In the genomic region with DNA sequence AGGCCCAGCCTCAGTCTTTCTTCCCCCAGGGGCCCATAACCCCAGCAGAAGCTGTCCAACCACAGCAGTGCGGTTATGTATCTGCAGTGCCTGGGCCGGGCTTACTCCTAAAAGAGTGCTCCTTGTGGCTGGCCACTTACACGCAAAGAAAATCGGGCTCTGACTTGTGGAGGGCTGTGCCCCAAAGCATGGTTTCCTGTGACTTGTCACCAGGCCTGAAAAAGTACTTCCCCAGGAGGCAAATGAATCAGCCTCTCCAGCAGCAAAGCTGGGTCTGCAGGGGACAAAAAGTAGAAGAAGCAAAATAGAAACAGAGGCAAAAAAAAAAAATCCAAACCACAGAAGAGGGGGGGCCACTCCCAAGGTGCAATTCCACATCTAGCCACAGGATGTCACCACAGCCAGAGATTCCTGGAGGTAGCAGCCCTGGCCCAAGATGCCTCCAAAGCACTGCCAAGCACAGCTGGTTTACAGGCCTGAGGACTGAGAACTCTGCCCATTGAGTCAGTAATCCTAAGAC, we compare ENCODE assay signal across 9 mouse cellular contexts. TPM values are rescaled to one million over a fixed set of nuclear protein-coding genes. Genes with fewer than 3 reads are reported as not detected.
DNase-seq lines count a peak whose midpoint lies in the region; ATAC-seq and TF ChIP-seq lines count a peak whose summit lies in the region.
"Had no signal": no experiment of that assay in that cellular context is flagged by ENCODE, and none has a peak within 500 bp of the region (broad histone marks: within the 10 kb centered on the region; RNA-seq: fewer than 3 reads in every experiment).

No protein-coding gene starts in this region.

- no peaks in the 10 kb centered on the region for H3K4me1 ChIP-seq in embryonic facial prominence, embryonic 11.5 days (ENCODE audit: control insufficient read depth, insufficient read depth, low read length)
- peaks cover 13% of the 10 kb centered on the region for H3K4me1 ChIP-seq in heart, embryonic 13.5 days
- peaks cover 34% of the 10 kb centered on the region for H3K4me1 ChIP-seq in thymus, adult 2 months (replicated peaks; ENCODE audit: control insufficient read depth, insufficient read depth, low read length)

- H3K27me3 ChIP-seq in embryonic facial prominence, embryonic 11.5 days (ENCODE audit: control insufficient read depth, insufficient read depth, low read length), result no peaks in the 10 kb centered on the region
- H3K27me3 ChIP-seq in heart, embryonic 13.5 days (replicated peaks), result no peaks in the 10 kb centered on the region
- H3K27me3 ChIP-seq in thymus, adult 2 months (ENCODE audit: control insufficient read depth, insufficient read depth, low read length), result no peaks in the 10 kb centered on the region

- no peak overlapping the region for H3K4me3 ChIP-seq in embryonic facial prominence, embryonic 11.5 days (ENCODE audit: low read depth, low read length)
- no peak overlapping the region for H3K4me3 ChIP-seq in heart, embryonic 13.5 days
- no peak overlapping the region for H3K4me3 ChIP-seq in thymus, adult 2 months (ENCODE audit: control insufficient read depth, insufficient read depth, low read length)
- H3K4me3 ChIP-seq: liver, embryonic 15.5 days had no signal

- no peak overlapping the region for H3K9ac ChIP-seq in embryonic facial prominence, embryonic 11.5 days (replicated peaks; ENCODE audit: low read length)
- H3K9ac ChIP-seq in heart, embryonic 13.5 days, result 0 out of 2 replicates have a peak overlapping the region, but pooled peaks have one; percentile 0
- H3K9ac ChIP-seq: liver, embryonic 15.5 days had no signal

- peak; percentile 73 to 83 for DNase-seq in CD8-positive naive resting alpha-beta T cell, adult 2 months (ENCODE audit: low read depth in 2 of 2, low spot score in 2 of 2)
- DNase-seq in adrenal gland, postnatal 25 days, result peak; percentile 77
- DNase-seq in embryonic facial prominence, embryonic 11.5 days (ENCODE audit: low spot score), result peak; percentile 85
- peak; percentile 78 to 83 for DNase-seq in kidney, postnatal 25 days
- DNase-seq in lung, adult 18-20 months, result peak; percentile 73 to 77
- peak; percentile 81 for DNase-seq in thymus, adult 2 months

- no peak for ATAC-seq in embryonic facial prominence, embryonic 11.5 days (replicated peaks; ENCODE audit: insufficient number of reproducible peaks, low FRiP score, low TSS enrichment, low read depth)
- no peak for ATAC-seq in heart, embryonic 13.5 days (ENCODE audit: extremely low read depth, insufficient number of reproducible peaks, low FRiP score, low TSS enrichment)
- ATAC-seq in neutrophil, adult 5-6 weeks (ENCODE audit: extremely low read depth, insufficient number of reproducible peaks, low FRiP score, poor library complexity, severe bottlenecking), result peak; percentile 79

- no peaks in the 10 kb centered on the region for H3K9me3 ChIP-seq in embryonic facial prominence, embryonic 11.5 days (replicated peaks; ENCODE audit: control insufficient read depth, low read length)
- no peaks in the 10 kb centered on the region for H3K9me3 ChIP-seq in heart, embryonic 13.5 days
- H3K9me3 ChIP-seq: liver, embryonic 15.5 days had no signal

- TF ChIP-seq POLR2A in thymus, adult 2 months (IDR thresholded peaks at IDR 0.05; ENCODE audit: control insufficient read depth, extremely low read depth, insufficient read depth, low read length, poor library complexity), result no peak

- H3K27ac ChIP-seq in embryonic facial prominence, embryonic 11.5 days (replicated peaks; ENCODE audit: low read depth, low read length), result no peak overlapping the region
- H3K27ac ChIP-seq in heart, embryonic 13.5 days (replicated peaks), result no peak overlapping the region
- H3K27ac ChIP-seq in thymus, adult 2 months (ENCODE audit: control insufficient read depth, insufficient read depth, low read length), result peak overlapping the region; percentile 15; the same call in 1 of the 2 replicates
- H3K27ac ChIP-seq: liver, embryonic 15.5 days had no signal

- 44% methylated on average over 4 of the region's 4 CpGs for WGBS in embryonic facial prominence, embryonic 11.5 days
- 35% methylated on average over 4 of the region's 4 CpGs for WGBS in heart, embryonic 13.5 days
- 2% methylated on average over 4 of the region's 4 CpGs for WGBS in thymus, adult 2 months

- TF ChIP-seq CTCF in thymus, adult 2 months (IDR thresholded peaks at IDR 0.05; ENCODE audit: borderline replicate concordance, control insufficient read depth, extremely low read depth, insufficient read depth, low read length, poor library complexity), result peak; percentile 47; the same call in 1 of the 2 replicates

- no peaks in the 10 kb centered on the region for H3K36me3 ChIP-seq in embryonic facial prominence, embryonic 11.5 days (replicated peaks; ENCODE audit: control insufficient read depth, insufficient read depth, low read depth, low read length)
- no peaks in the 10 kb centered on the region for H3K36me3 ChIP-seq in heart, embryonic 13.5 days
- no peaks in the 10 kb centered on the region for H3K36me3 ChIP-seq in thymus, adult 2 months (ENCODE audit: control insufficient read depth, insufficient read depth, low read length)
- H3K36me3 ChIP-seq: liver, embryonic 15.5 days had no signal

- no peak overlapping the region for H3K4me2 ChIP-seq in embryonic facial prominence, embryonic 11.5 days (ENCODE audit: low read depth, low read length)
- H3K4me2 ChIP-seq in heart, embryonic 13.5 days, result no peak overlapping the region
- H3K4me2 ChIP-seq: liver, embryonic 15.5 days had no signal

RNA-seq across cellular contexts. Expression of a gene that starts 18.9 kb away (rescaled TPM):
- 12.0 and 13.8 TPM in 2 replicates for total RNA-seq in adrenal gland, postnatal 25 days (2021)
- polyA plus RNA-seq in embryonic facial prominence, embryonic 11.5 days (2014; fragmentation: Nextera tagmentation; extraction: Ambion mirVana), result 121 and 127 TPM in 2 replicates
- polyA plus RNA-seq in heart, embryonic 13.5 days (2015; fragmentation: Nextera tagmentation; extraction: Ambion mirVana), result 79.3 and 81.2 TPM in 2 replicates
- 186 and 218 TPM in 2 replicates for total RNA-seq in neutrophil, adult 5-6 weeks (2017)
- 28.4 and 33.1 TPM in 2 replicates for polyA plus RNA-seq in thymus, adult 2 months (2012; rRNA removed)

RNA-seq across cellular contexts. Expression of a gene that starts 51.1 kb away (rescaled TPM):
- 1,828 and 1,881 TPM in 2 replicates for total RNA-seq in adrenal gland, postnatal 25 days (2021)
- polyA plus RNA-seq in embryonic facial prominence, embryonic 11.5 days (2014; fragmentation: Nextera tagmentation; extraction: Ambion mirVana), result 1,072 and 1,174 TPM in 2 replicates
- polyA plus RNA-seq in heart, embryonic 13.5 days (2015; fragmentation: Nextera tagmentation; extraction: Ambion mirVana), result 913 and 1,036 TPM in 2 replicates
- 1,424 and 2,460 TPM in 2 replicates for total RNA-seq in neutrophil, adult 5-6 weeks (2017)
- 8,905 and 10,824 TPM in 2 replicates for polyA plus RNA-seq in thymus, adult 2 months (2012; rRNA removed)
